Mouse (Mus musculus) forebrain, postnatal 0 days (tissue): Measurements from ENCODE around the gene Aprt. TPM values are rescaled to one million over a fixed set of nuclear protein-coding genes. Genes with fewer than 3 reads are reported as not detected.

Source experiments
- ATAC-seq: fragments of 200-750 bp; cut with Nextera tagmentation; 2 replicates; pipeline ENCODE4 v1.8.0; 2017; ENCODE audit warnings: mild to moderate bottlenecking, moderate library complexity
- DNase-seq: peaks from one replicate; pipeline ENCODE4 v3.0.0-alpha.2; 2015
- H3K27ac ChIP-seq: fragments of 300-500 bp; sonication (generic); 2 replicates; pipeline ENCODE4 v1.5.1; 2014; ENCODE audit warnings: low read depth, mild to moderate bottlenecking, antibody characterized with exemption, low read length, moderate library complexity, mixed read lengths
- H3K27me3 ChIP-seq: fragments of 300-500 bp; sonication (generic); 2 replicates; pipeline ENCODE4 v1.6.1; 2014; ENCODE audit warnings: mild to moderate bottlenecking, low read length, mixed read lengths; ENCODE audit not compliant: insufficient read depth
- H3K36me3 ChIP-seq: fragments of 300-500 bp; sonication (generic); 2 replicates; pipeline ENCODE4 v1.6.1; 2014; ENCODE audit warnings: mild to moderate bottlenecking, moderate library complexity; ENCODE audit not compliant: insufficient read depth
- H3K4me1 ChIP-seq: fragments of 300-500 bp; sonication (generic); 2 replicates; pipeline ENCODE4 v1.6.1; 2014; ENCODE audit warnings: antibody characterized with exemption; ENCODE audit not compliant: insufficient read depth
- H3K4me2 ChIP-seq: fragments of 300-500 bp; sonication (generic); 2 replicates; pipeline ENCODE4 v1.6.1; 2014; ENCODE audit warnings: low read depth, mild to moderate bottlenecking, moderate library complexity
- H3K4me3 ChIP-seq: fragments of 300-500 bp; sonication (generic); 2 replicates; pipeline ENCODE4 v1.5.1; 2014; ENCODE audit warnings: low read depth, low read length, mixed read lengths
- H3K9ac ChIP-seq: fragments of 300-500 bp; sonication (generic); 2 replicates; pipeline ENCODE4 v1.6.1; 2014; ENCODE audit warnings: mild to moderate bottlenecking
- H3K9me3 ChIP-seq: fragments of 300-500 bp; sonication (generic); 2 replicates; pipeline ENCODE4 v1.6.1; 2016; ENCODE audit warnings: low read length
- CTCF ChIP-seq: sonication (generic); IDR thresholded peaks from 2 replicates; pipeline ENCODE4 v1.5.1; 2016; ENCODE audit warnings: antibody characterized with exemption, control low read depth, low read depth
- WGBS: fragments of 180-500 bp; shearing (Covaris S2); extraction: QIAGEN DNeasy Blood & Tissue Kit; methylation state at CpG from one replicate; pipeline ENCODE4 v1.1.7; 2014; 5-methylcytosine and 5-hydroxymethylcytosine counted together
- microRNA-seq, 2 experiments: library from miRNA; unstranded; fragments of <30 nt; microRNA quantifications; one replicate each; pipeline ENCODE4; 2016
- polyA plus RNA-seq: library from polyadenylated mRNA; unstranded; fragments of >200 nt; fragmentation: Nextera tagmentation; extraction: Ambion mirVana; gene quantifications from 2 replicates; pipeline ENCODE4 v1.2.1, GENCODE M21; 2015
- total RNA-seq: library from RNA; depleted of rRNA; stranded (reverse); fragments of >200 nt; gene quantifications from 2 replicates; pipeline ENCODE4 v1.2.3, GENCODE M21; 2014; rRNA removed

The Aprt gene
- total and polyA plus RNA-seq, 2 experiments from 2014 or later: 132 to 226 TPM

DNA sequence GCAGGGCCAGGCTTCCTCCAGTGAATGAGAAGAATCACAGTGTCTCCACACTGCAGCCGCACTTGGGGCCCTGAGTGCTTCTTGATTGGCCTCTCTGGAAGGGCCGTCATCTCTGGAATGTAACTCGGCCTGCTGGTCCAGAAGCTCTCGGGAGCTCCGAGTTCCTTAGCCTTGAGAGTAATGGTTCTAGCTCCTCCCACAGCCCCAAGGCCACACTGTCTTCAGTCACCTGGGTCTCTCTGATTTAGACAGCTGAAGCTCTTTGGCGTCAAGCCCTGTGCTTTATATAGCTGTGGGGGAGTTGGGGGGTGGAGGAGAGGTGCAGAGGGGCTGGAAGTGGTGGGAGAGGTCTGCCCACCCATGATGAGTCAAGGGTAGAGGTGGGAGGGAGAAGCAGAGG, 39.7 kb downstream of the Aprt start:
- H3K4me1 ChIP-seq: no peaks in the 10 kb centered on the region
- H3K27me3 ChIP-seq: no peaks in the 10 kb centered on the region
- no peak overlapping the region for H3K4me2 ChIP-seq
- no peaks in the 10 kb centered on the region for H3K36me3 ChIP-seq
- H3K27ac ChIP-seq: no peak overlapping the region
- 72% methylated on average over 6 of the region's 6 CpGs for WGBS
- DNase-seq: no peak
- no peak for TF ChIP-seq CTCF
- no peaks in the 10 kb centered on the region for H3K9me3 ChIP-seq
- no peak for ATAC-seq
- H3K9ac ChIP-seq: no peak overlapping the region
- no peak overlapping the region for H3K4me3 ChIP-seq

DNA sequence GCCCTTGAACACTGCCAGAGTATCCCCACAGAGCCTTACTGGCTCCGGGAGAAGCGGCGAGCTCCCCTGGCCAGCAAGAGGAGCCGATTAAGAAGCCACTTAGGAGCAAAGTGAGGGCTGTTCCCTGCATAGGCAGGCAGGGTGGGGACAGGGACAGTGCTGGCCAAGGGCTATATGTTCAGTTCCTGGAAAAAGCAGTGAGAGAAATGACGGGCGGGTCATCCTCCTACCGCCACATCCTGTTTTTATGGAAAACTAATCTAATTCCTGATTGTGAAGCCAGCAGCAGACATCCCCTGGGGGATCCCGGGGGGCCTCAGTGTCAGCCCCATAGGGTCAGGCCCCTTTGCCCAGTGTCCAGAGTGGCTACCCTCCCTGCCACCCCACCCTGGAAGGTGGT, 45.4 kb downstream of the Aprt start:
- Histone ChIP-seq H3K9me3 (no peaks in the 10 kb centered on the region), H3K27me3 (no peaks in the 10 kb centered on the region), H3K9ac (no peak overlapping the region), H3K4me3 (no peak overlapping the region), H3K4me1 (no peaks in the 10 kb centered on the region), H3K36me3 (no peaks in the 10 kb centered on the region), H3K4me2 (no peak overlapping the region), H3K27ac (no peak overlapping the region)
- 89% methylated on average over 8 of the region's 8 CpGs for WGBS
- DNase-seq (no peak), ATAC-seq (no peak)
- no peak for TF ChIP-seq CTCF

DNA sequence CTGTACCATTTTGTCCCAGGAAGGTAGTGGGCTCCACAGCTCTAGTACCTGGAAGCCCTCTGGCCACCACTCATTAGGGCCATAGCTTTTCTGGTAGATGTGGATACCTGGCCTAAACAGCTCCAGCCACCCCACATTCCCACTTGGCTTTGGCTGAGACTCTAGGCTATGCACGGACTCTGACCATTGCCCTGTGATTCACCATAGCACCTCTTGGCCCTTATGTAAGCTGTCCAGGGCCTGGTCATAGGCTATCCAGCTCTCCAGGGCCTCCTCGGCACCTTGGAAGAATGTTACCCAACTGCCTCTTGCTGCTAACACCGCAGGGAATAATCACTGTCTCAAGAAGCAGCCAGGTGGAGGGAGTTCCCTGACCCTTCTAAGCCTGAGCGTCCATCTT, 47.5 kb downstream of the Aprt start:
- 0 out of 2 replicates have a peak, but pooled peaks cover under 1% of the 10 kb centered on the region for H3K4me1 ChIP-seq
- TF ChIP-seq CTCF: no peak
- H3K9ac ChIP-seq: no peak overlapping the region
- no peaks in the 10 kb centered on the region for H3K36me3 ChIP-seq
- WGBS: 91% methylated on average over 4 of the region's 4 CpGs
- no peaks in the 10 kb centered on the region for H3K27me3 ChIP-seq
- H3K27ac ChIP-seq: no peak overlapping the region
- H3K4me2 ChIP-seq: no peak overlapping the region
- no peaks in the 10 kb centered on the region for H3K9me3 ChIP-seq
- DNase-seq: no peak
- H3K4me3 ChIP-seq: no peak overlapping the region
- no peak for ATAC-seq

DNA sequence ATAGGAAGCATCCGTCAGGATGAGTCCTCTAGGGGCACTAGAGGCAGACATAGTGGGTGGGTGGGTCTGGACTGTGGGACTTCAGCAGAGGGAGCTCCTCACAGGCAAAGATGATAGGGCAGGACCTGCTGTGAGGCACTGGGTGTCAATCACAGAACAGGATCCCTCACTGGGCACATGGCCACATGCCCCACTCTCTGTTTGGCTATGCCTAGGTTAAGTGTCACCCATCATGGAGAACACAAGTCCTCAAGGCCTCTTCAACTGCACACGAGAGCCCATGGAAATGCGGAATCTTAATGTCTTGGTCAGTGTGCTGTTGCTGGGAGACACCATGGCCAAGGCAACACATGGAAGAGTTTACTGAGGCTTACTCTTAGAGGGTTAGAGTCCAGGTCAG, 48.8 kb downstream of the Aprt start:
- TF ChIP-seq CTCF: no peak
- ATAC-seq: no peak
- H3K4me2 ChIP-seq: no peak overlapping the region
- no peaks in the 10 kb centered on the region for H3K36me3 ChIP-seq
- H3K4me3 ChIP-seq: no peak overlapping the region
- H3K9ac ChIP-seq: no peak overlapping the region
- no peaks in the 10 kb centered on the region for H3K27me3 ChIP-seq
- no peaks in the 10 kb centered on the region for H3K9me3 ChIP-seq
- no peak for DNase-seq
- 89% methylated on average over 3 of the region's 3 CpGs for WGBS
- H3K27ac ChIP-seq: no peak overlapping the region
- H3K4me1 ChIP-seq: 0 out of 2 replicates have a peak, but pooled peaks cover 10% of the 10 kb centered on the region

DNA sequence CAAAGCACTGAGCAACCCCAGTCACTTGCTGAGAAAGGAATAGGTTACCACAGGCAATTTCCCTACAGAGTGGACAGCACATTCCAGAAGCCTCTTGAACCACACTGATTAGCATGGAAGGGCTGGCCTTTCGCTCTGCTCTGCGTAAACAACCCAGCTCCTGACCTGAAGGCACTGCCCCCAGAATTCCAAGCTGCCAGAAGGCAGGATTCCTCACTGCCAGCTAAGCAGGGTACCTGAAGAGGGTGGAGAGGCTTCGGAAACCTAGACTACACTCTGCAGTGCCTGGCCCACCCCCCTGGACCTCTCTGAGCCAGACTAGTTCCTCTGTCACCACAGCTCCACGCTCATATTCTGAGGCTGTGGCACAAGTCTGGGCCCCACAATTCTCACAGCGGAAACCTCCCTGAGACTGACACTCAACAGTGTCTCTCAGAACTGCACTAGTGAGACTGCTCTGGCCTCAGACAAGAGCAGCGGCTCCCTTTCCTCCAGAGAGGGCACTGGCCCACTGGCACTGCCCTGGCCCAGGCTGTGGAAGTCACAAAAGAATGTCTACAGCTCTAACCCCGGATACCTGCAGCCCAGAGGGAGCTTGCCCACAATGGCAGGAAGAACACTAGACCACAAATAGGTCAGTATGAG, 50.1 kb downstream of the Aprt start:
- no peak overlapping the region for H3K4me2 ChIP-seq
- DNase-seq (no peak), ATAC-seq (no peak)
- H3K27ac ChIP-seq: no peak overlapping the region
- H3K4me1 ChIP-seq: 0 out of 2 replicates have a peak, but pooled peaks cover 10% of the 10 kb centered on the region
- WGBS: 75% methylated on average over 7 of the region's 7 CpGs
- H3K36me3 ChIP-seq: no peaks in the 10 kb centered on the region
- no peak for TF ChIP-seq CTCF
- no peak overlapping the region for H3K9ac ChIP-seq
- no peaks in the 10 kb centered on the region for H3K27me3 ChIP-seq
- no peaks in the 10 kb centered on the region for H3K9me3 ChIP-seq
- H3K4me3 ChIP-seq: no peak overlapping the region

DNA sequence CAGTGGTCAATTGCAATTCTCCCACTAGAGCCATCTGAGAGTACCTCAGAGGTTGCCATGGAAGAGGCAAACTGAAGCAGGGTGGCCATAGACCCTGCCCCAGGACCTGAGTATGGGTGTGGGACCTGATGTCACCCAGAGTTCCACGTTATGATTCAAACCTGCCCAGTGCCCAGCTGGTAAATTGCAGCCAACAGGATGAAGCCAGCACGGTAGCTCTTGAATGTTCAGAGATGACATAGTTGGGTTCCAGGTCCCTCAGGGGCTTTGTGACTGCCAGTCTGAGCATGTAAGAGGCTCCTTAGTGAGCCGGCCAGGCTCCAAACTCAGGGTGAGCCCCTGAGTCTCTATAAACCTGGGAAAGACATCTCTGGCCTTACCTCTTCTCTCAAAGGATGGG, 50.6 kb downstream of the Aprt start:
- Histone ChIP-seq H3K9ac (no peak overlapping the region), H3K4me1 (0 out of 2 replicates have a peak, but pooled peaks cover 10% of the 10 kb centered on the region), H3K9me3 (no peaks in the 10 kb centered on the region), H3K36me3 (no peaks in the 10 kb centered on the region), H3K27ac (no peak overlapping the region), H3K27me3 (no peaks in the 10 kb centered on the region), H3K4me2 (no peak overlapping the region), H3K4me3 (no peak overlapping the region)
- WGBS: 68% methylated on average over 3 of the region's 3 CpGs
- no peak for TF ChIP-seq CTCF
- DNase-seq (no peak), ATAC-seq (no peak)

DNA sequence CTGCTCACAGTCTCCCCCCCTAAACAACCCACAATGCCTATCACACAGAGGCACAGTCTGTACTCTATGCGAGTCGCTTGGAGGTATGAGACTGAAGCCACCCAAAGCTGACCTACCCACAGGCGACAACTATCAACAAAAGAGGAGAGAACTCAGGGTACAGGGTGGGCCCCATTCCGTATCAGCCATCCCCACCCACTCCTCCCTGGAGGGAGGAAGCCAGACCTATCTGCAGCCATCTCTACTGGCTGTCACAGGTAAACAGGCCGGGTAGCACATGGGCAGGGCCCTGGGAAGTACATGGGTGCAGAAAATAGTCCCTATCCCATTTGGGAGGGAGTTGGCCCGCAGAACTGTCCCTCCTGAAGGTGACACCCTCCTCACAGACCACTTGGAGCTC, 51.7 kb downstream of the Aprt start:
- DNase-seq (no peak), ATAC-seq (no peak)
- Histone ChIP-seq H3K4me3 (no peak overlapping the region), H3K9me3 (no peaks in the 10 kb centered on the region), H3K36me3 (no peaks in the 10 kb centered on the region), H3K4me1 (0 out of 2 replicates have a peak, but pooled peaks cover 10% of the 10 kb centered on the region), H3K27ac (no peak overlapping the region), H3K9ac (no peak overlapping the region), H3K4me2 (no peak overlapping the region), H3K27me3 (no peaks in the 10 kb centered on the region)
- WGBS: 79% methylated on average over 6 of the region's 6 CpGs
- TF ChIP-seq CTCF: no peak

Small RNAs within 50 kb of the gene (microRNA-seq; reads per million reads assigned to microRNA genes)
- 0 reads per million in 2 experiments for gene Mir6396

Other genes starting within 250 kb of the Aprt start
- 0.77 TPM in 1 of 2 replicates, not detected in the other for gene Trhr2, start 216.2 kb downstream of the Aprt start, total RNA-seq
- gene Trhr2, start 216.2 kb downstream of the Aprt start, polyA plus RNA-seq: 0.27 TPM in 1 of 2 replicates, not detected in the other
- 38.1 and 40.9 TPM in 2 replicates for gene Zc3h18, start 200.3 kb downstream of the Aprt start, total RNA-seq
- gene Zc3h18, start 200.3 kb downstream of the Aprt start, polyA plus RNA-seq: 23.8 and 27.3 TPM in 2 replicates
- 0.67 TPM in 1 of 2 replicates, not detected in the other for gene Il17c, start 154.9 kb downstream of the Aprt start, total RNA-seq
- not detected in 2 replicates for gene Il17c, start 154.9 kb downstream of the Aprt start, polyA plus RNA-seq
- gene Cyba, start 144.0 kb downstream of the Aprt start, total RNA-seq: 14.2 and 17.9 TPM in 2 replicates
- gene Cyba, start 144.0 kb downstream of the Aprt start, polyA plus RNA-seq: 37.9 and 40.6 TPM in 2 replicates
- gene Mvd, start 133.5 kb downstream of the Aprt start, total RNA-seq: 53.4 and 84.0 TPM in 2 replicates
- 66.7 and 73.9 TPM in 2 replicates for gene Mvd, start 133.5 kb downstream of the Aprt start, polyA plus RNA-seq
- gene Snai3, start 116.2 kb downstream of the Aprt start, total RNA-seq: 0.23 TPM in 1 of 2 replicates, not detected in the other
- gene Snai3, start 116.2 kb downstream of the Aprt start, polyA plus RNA-seq: not detected in 2 replicates
- 32.1 TPM in 2 replicates for gene Rnf166, start 100.8 kb downstream of the Aprt start, total RNA-seq
- 26.2 and 26.5 TPM in 2 replicates for gene Rnf166, start 100.8 kb downstream of the Aprt start, polyA plus RNA-seq
- 58.0 and 69.7 TPM in 2 replicates for gene Ctu2, start 100.8 kb downstream of the Aprt start, total RNA-seq
- 89.7 and 99.5 TPM in 2 replicates for gene Ctu2, start 100.8 kb downstream of the Aprt start, polyA plus RNA-seq
- 11.6 and 15.1 TPM in 2 replicates for gene Piezo1, start 25.6 kb downstream of the Aprt start, total RNA-seq
- 1.2 and 1.4 TPM in 2 replicates for gene Piezo1, start 25.6 kb downstream of the Aprt start, polyA plus RNA-seq
- gene Cdt1, start 8.9 kb downstream of the Aprt start, total RNA-seq: 11.5 and 14.9 TPM in 2 replicates
- 6.1 and 6.5 TPM in 2 replicates for gene Cdt1, start 8.9 kb downstream of the Aprt start, polyA plus RNA-seq
- 8.8 and 12.8 TPM in 2 replicates for gene Galns, start 34.6 kb upstream of the Aprt start, total RNA-seq
- gene Galns, start 34.6 kb upstream of the Aprt start, polyA plus RNA-seq: 6.0 and 8.4 TPM in 2 replicates
- gene Trappc2l, start 34.7 kb upstream of the Aprt start, total RNA-seq: 15.3 and 31.8 TPM in 2 replicates
- gene Trappc2l, start 34.7 kb upstream of the Aprt start, polyA plus RNA-seq: 137 and 157 TPM in 2 replicates
- not detected in 2 replicates for gene Pabpn1l, start 45.8 kb upstream of the Aprt start, total RNA-seq
- gene Pabpn1l, start 45.8 kb upstream of the Aprt start, polyA plus RNA-seq: not detected in 2 replicates
- 4.5 and 5.6 TPM in 2 replicates for gene Cbfa2t3, start 122.2 kb upstream of the Aprt start, total RNA-seq
- 4.9 and 9.5 TPM in 2 replicates for gene Cbfa2t3, start 122.2 kb upstream of the Aprt start, polyA plus RNA-seq
- 18.5 and 25.6 TPM in 2 replicates for gene Acsf3, start 198.6 kb upstream of the Aprt start, total RNA-seq
- gene Acsf3, start 198.6 kb upstream of the Aprt start, polyA plus RNA-seq: 13.2 and 16.9 TPM in 2 replicates